Mouse (Mus musculus) gastrocnemius, postnatal 10 days (tissue): ENCODE results near the gene Ankrd28. TPM values are rescaled to one million over a fixed set of nuclear protein-coding genes. Genes with fewer than 3 reads are reported as not detected.

Experiments used
- DNase-seq: peaks from one replicate; pipeline ENCODE4 v3.0.0; 2021; ENCODE audit warnings: mixed read lengths
- total RNA-seq, 2 experiments: library from RNA; stranded (reverse); gene quantifications; 2 replicates each; pipeline ENCODE4 v1.2.3; 2021

Gene Ankrd28
- total RNA-seq, 2 experiments from 2014 or later: 53.2 to 53.4 TPM

- DNase-seq: no peak
These were observed 114.8 kb downstream of the Ankrd28 start for GRCm38 (mm10) chr14:31715669-31716068.

- no peak for DNase-seq
These were observed 121.1 kb downstream of the Ankrd28 start for GRCm38 (mm10) chr14:31709343-31709742.

- DNase-seq: no peak
These were observed 130.1 kb downstream of the Ankrd28 start for GRCm38 (mm10) chr14:31700376-31700775.

GRCm38 (mm10) chr14:31697755-31698154, 132.7 kb downstream of the Ankrd28 start:
- no peak for DNase-seq

GRCm38 (mm10) chr14:31697346-31697745, 133.1 kb downstream of the Ankrd28 start:
- no peak for DNase-seq

- no peak for DNase-seq
These were observed 133.5 kb downstream of the Ankrd28 start for GRCm38 (mm10) chr14:31696985-31697303.

GRCm38 (mm10) chr14:31696206-31696984, 134.1 kb downstream of the Ankrd28 start:
- no peak for DNase-seq

GRCm38 (mm10) chr14:31692536-31692935, 137.9 kb downstream of the Ankrd28 start:
- DNase-seq: no peak

- DNase-seq: no peak
These were observed 144.2 kb downstream of the Ankrd28 start for GRCm38 (mm10) chr14:31686231-31686630.

GRCm38 (mm10) chr14:31685680-31686079, 144.8 kb downstream of the Ankrd28 start:
- no peak for DNase-seq

- DNase-seq: no peak
These were observed 146.0 kb downstream of the Ankrd28 start for GRCm38 (mm10) chr14:31684343-31685040.

GRCm38 (mm10) chr14:31683610-31684009, 146.8 kb downstream of the Ankrd28 start:
- no peak for DNase-seq

- DNase-seq: no peak
These were observed 148.4 kb downstream of the Ankrd28 start for GRCm38 (mm10) chr14:31681931-31682555.

GRCm38 (mm10) chr14:31681291-31681690, 149.2 kb downstream of the Ankrd28 start:
- DNase-seq: no peak

- no peak for DNase-seq
These were observed 149.8 kb downstream of the Ankrd28 start for GRCm38 (mm10) chr14:31680656-31681055.

- DNase-seq: no peak
These were observed 158.7 kb downstream of the Ankrd28 start for GRCm38 (mm10) chr14:31671635-31672320.

- DNase-seq: no peak
These were observed 160.6 kb downstream of the Ankrd28 start for GRCm38 (mm10) chr14:31669642-31670490.

GRCm38 (mm10) chr14:31669161-31669611, 161.3 kb downstream of the Ankrd28 start:
- peak; percentile 75 for DNase-seq

GRCm38 (mm10) chr14:31668326-31668725, 162.1 kb downstream of the Ankrd28 start:
- no peak for DNase-seq

GRCm38 (mm10) chr14:31667741-31668140, 162.7 kb downstream of the Ankrd28 start:
- no peak for DNase-seq

GRCm38 (mm10) chr14:31666931-31667705, 163.3 kb downstream of the Ankrd28 start:
- DNase-seq: no peak
